Mouse (Mus musculus): ENCODE measurements around the gene Pigm.

DNA sequence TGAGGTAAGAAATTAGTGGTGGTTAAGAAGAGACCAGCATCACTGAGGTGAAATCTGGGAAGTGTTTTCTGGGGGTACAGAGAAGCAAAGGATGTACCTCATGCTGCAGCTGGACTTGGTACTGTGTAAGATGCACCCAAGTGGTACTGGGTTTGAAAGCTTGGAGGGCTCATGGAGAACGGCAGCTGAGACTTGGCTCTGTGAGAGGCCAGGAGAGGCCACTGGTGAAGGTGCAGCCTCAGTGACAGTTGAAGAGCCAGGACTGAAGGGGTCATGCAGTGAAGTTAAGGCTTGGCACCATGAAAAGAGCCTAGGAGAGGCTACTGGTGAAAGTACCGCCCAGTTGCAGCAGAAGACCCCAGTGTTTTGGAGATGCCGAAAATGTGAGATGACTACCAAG is 51.5 kb downstream of the Pigm start:
- TF ChIP-seq SRF (IDR thresholded peaks at IDR 0.05; ENCODE audit: control insufficient read depth, insufficient read length, low read depth) (no peak), POLR2A (IDR thresholded peaks at IDR 0.05; ENCODE audit: insufficient read length, low read depth) (no peak)

All from myocyte (in vitro differentiated cells).